Mouse (Mus musculus) right cerebral cortex, postnatal 10 days (tissue): ENCODE measurements at regions not wholly inside any gene's neighbourhood (a gene's known extent, or its start where the extent isn't known, plus 50 kb on each side); places are given as distances from the start of the nearest gene placed in this dataset.

Source experiments
- DNase-seq, 2 experiments: peaks; one replicate each; pipeline ENCODE4 v3.0.0; 2021; ENCODE audit warnings: low spot score in 2 of 2

- DNase-seq, result no peak
Measured at GRCm38 (mm10) chr3:133599731-133600130, 54.8 kb upstream of the Tet2 start.

- peak; percentile 81 to 89 for DNase-seq
Measured at GRCm38 (mm10) chr3:133600447-133601220, 55.7 kb upstream of the Tet2 start.

- DNase-seq, result no peak
Measured at GRCm38 (mm10) chr3:133605460-133605859, 60.5 kb upstream of the Tet2 start.

GRCm38 (mm10) chr3:133608845-133609261, 63.9 kb upstream of the Tet2 start:
- no peak for DNase-seq

GRCm38 (mm10) chr3:133613836-133614711, 69.1 kb upstream of the Tet2 start:
- DNase-seq, result no peak

GRCm38 (mm10) chr3:133614712-133615426, 69.9 kb upstream of the Tet2 start:
- DNase-seq, result peak; percentile 47 to 56

- DNase-seq, result no peak
Measured at GRCm38 (mm10) chr3:133617036-133617435, 72.1 kb upstream of the Tet2 start.

- DNase-seq, result no peak
Measured at GRCm38 (mm10) chr3:133618491-133618890, 73.6 kb upstream of the Tet2 start.

- no peak for DNase-seq
Measured at GRCm38 (mm10) chr3:133623201-133623744, 78.3 kb upstream of the Tet2 start.

- DNase-seq, result no peak
Measured at GRCm38 (mm10) chr3:133624079-133624875, 79.3 kb upstream of the Tet2 start.

- DNase-seq, result no peak
Measured at GRCm38 (mm10) chr3:133625046-133625445, 80.1 kb upstream of the Tet2 start.

GRCm38 (mm10) chr3:133626442-133626841, 81.5 kb upstream of the Tet2 start:
- DNase-seq, result no peak

GRCm38 (mm10) chr3:133627116-133627844, 82.3 kb upstream of the Tet2 start:
- no peak for DNase-seq

GRCm38 (mm10) chr3:133634306-133634705, 89.4 kb upstream of the Tet2 start:
- DNase-seq, result no peak

- DNase-seq, result no peak
Measured at GRCm38 (mm10) chr3:133645604-133646003, 100.7 kb upstream of the Tet2 start.

GRCm38 (mm10) chr3:133646449-133647059, 101.6 kb upstream of the Tet2 start:
- DNase-seq, result no peak

- DNase-seq, result no peak
Measured at GRCm38 (mm10) chr3:133650025-133650424, 105.1 kb upstream of the Tet2 start.

- no peak for DNase-seq
Measured at GRCm38 (mm10) chr3:133651996-133652395, 107.1 kb upstream of the Tet2 start.

GRCm38 (mm10) chr3:133659759-133660158, 114.8 kb upstream of the Tet2 start:
- DNase-seq, result no peak

- no peak for DNase-seq
Measured at GRCm38 (mm10) chr3:133661303-133661702, 116.4 kb upstream of the Tet2 start.
